Mouse (Mus musculus) kidney, postnatal 4 days (tissue): ENCODE data around the gene Fndc11.

Source experiments
- DNase-seq, 2 experiments: peaks; one replicate each; pipeline ENCODE4 v3.0.0; 2021; ENCODE audit warnings: mixed read lengths in 2 of 2

The Fndc11 gene

DNA sequence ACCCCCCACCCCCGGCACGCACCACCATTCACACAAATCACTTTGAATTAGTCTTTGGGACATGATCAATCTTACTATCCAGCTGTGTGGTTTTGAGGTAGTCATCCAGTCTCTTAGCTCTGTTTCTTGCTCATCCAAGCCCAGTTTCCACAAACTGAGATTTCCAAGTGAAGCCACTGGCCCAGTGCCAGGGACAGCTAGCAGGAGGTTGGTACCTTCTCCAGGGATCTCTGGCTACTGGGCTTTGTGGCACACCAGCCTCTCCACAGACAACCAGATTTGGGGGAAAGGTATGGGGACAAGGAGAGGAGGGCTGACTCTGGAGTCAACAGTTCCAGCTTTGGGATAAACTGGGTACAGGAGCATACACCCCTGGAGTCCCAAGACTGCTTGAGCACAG is 548 bp downstream of the Fndc11 start:
- peak; percentile 36 to 45 for DNase-seq

DNA sequence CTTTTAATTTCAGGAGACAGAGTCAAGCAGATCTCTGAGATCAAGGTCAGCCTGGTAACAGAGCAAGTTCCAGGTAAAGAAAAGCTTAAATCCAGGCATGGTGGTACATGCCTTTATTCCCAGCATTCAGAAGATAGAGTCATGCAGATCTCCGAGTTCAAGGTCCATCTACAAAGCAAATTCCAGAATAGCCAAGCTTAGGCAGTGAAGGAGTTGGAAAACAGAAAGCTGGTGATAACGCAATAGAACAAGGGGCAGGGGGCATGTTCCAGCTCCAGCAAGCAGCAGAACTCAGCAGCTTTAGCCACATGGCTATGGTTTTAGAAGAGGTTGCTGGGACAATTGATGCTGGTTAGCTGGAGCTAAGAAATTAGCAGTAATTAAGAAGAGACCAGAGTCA is 5.2 kb downstream of the Fndc11 start:
- DNase-seq, result no peak

DNA sequence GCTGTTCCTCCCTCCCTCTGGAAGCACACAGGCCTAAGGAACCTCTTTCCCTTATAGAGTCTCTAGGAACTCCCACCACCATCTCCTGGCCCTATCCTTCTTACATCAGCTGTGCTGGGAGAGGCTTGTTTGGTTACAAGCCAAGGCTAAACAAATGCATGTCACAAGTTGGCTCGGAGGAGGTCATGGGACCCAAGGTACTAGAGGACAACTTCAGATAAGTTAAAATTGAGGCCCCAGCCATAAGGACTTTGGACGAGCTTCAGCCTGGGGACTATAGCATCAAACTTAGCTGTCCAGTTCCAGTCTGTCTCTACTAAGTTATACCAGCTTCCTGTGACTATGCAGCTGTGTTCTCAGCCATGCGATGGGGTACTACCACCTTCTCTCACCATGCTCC is 7.3 kb downstream of the Fndc11 start:
- no peak for DNase-seq

GRCm38 (mm10) chr2:181228335-181228734 is 8.5 kb downstream of the Fndc11 start:
- DNase-seq, result no peak

DNA sequence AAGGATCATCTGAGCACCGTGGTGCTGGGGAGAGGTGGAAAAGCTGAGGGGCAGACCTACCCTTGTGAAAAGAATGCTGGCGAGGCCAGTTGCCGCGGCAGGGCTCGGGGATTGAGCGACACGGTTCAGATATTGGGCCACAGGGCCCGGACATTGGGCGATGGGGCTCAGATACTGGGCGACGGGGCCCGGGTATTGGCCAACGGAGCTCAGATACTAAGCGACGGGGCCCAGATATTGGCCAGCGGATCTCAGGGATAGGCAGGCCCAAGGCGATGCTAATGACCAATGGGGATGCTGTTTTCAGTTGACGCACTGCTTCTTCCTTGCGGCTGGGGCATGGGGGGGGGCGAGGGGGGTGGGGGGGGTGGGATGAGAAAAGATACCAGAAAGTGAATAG is 11.4 kb downstream of the Fndc11 start:
- DNase-seq, result no peak

GRCm38 (mm10) chr2:181233443-181233842 is 13.6 kb downstream of the Fndc11 start:
- DNase-seq, result no peak

GRCm38 (mm10) chr2:181234680-181235079 is 14.9 kb downstream of the Fndc11 start:
- no peak for DNase-seq

DNA sequence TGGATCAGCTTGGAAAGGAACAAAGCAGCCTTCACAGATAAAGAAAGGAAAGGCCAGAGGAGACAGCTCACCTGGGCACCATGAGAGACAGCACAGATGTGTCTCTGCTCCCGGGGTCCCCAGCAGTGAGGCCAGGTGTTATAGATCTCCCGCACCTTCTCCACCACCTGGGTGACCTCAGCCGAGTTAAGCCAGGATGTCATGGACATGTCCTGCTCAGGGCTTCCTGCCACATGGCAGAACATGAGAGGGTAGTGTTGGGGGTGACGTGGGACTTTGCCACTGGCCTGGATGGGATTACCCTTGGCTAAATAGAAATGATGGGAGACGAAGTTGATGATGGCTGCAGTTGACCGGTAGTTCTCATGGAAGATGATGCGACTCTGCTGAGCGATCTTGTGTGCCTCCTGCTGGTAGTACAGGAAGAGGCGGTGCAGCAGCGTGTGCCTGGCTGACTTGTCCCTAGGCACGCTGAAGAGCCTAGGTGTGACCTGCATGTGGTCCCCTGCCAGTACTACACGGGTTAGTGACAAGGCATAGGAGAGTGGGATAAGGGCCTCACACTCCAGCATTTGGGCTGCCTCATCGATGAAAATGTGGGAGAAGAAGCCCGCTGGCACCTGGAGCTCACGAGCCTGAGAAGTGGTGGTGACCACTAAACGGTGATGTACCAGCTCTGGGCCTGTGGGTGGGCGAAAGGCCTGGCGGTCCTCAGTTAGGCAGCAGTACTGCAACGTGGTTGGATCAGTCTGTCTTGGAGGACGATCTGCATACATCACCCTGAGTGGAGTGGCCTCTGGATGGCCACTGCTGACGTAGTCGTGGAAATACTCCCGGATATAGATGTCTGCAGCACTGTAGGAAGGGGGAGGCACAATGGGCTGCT is 16.1 kb downstream of the Fndc11 start:
- DNase-seq, result no peak

DNA sequence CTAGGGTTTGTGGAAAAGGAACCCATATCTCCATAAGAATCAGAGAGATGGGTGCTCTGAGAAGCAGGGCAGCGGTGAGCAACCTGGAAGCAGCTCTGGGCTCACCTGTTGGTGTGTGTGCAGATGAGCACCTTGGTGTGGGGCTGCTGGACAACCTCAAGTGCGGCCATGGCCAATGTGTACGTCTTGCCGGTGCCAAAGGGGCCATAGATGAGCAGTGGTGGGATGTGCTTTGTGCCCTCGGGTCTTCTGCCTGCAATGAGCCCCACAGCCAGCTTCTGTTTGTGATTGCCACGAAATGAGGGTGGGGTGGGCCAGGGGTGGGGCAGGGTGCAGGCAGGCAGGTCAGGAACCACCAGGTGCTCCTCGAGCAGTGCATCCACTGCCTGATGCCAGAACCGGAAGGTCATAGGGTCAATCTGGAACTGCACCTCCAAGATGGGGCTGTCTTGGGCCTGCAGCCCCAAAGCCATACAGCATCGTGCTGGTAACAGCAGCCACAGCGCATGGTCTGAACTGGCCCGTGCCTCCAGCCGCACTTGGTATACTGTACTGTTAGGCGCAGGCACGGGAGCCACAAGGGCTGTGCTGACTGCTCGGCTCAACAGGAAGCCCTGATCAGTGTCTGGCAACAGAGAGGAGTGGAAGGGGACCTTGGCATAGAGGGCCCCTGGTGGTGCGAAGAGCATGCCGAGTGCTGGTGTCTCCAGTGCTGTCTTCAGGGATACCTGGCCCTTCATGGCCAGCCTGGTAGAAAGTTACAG is 17.6 kb downstream of the Fndc11 start:
- DNase-seq, result no peak

- DNase-seq, result peak in 1 of 2 experiments; percentile 17
Observed at GRCm38 (mm10) chr2:181238091-181238610, 18.3 kb downstream of the Fndc11 start.

DNA sequence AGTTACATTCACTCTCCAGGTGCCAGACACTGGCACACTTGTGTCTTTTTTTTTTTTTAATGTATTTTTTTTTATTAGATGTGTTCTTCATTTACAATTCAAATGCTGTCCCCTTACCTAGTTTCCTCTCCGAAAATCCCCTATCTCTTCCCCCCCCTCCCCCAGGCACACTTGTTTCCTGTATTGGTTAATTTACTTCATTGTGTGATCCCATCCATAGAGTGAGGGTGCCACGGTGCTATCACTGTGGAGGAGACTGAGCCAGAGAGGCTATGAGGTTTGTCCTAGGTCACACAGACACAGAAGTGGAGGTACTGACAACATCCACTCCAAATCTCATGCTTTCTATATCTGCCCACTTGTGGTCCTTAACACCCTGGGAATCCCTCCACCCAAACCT is 19.0 kb downstream of the Fndc11 start:
- DNase-seq, result no peak

DNA sequence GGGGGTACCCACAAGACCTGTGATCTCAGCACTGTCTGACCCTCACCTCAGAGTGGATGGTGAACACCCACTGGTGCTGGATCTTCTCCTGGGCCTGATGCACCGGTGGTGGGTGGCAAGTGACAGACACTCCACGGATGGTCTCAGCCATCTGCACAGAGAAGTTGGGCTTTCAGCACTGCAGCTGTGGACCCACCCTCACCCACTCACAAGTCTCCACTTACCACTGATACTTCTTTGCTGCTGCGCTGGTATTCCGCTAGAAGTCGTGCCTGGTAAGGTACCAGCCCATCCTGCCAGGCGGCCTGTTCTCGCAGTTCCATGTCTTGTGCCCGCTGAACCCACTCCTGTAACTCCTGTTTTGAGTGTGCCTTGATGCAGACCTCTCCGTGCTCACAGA is 19.4 kb downstream of the Fndc11 start:
- no peak for DNase-seq

GRCm38 (mm10) chr2:181240806-181241440 is 21.1 kb downstream of the Fndc11 start:
- no peak for DNase-seq

DNA sequence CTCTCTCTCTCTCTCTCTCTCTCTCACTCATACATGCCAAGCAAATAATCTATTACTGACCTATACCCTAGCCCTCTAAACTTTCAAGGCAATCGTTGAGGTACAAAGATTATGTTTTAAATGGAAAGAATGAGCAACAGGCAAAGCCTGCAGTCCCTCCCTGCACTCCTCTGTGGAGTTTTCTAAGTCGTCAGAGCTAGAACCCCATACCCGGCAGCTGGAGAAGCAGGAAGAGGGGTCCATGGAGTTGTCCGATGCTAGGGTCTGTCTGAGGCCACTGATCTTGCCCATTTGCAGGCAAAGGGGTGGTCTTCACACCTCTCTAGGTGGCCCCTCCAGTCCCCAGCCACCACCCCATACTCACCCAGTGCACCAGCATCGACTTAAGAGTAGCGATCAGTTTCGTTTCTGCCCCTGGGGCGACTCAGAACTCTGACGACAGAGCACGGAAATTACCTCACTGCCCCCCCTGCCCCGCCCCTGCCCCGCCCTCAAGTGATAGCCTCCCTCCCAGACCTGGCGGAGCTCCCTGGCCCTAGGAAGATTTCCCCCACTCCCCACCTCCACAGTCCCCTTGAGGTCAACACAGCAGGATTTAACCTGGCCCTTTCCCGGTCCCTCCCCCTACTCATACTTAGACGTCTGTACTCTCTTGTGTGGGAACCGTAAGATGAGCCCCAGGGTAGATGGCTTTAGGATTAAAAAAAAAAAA is 21.9 kb downstream of the Fndc11 start, which contains the start of gene Helz2:
Gene Helz2, minus strand, starts transcription at position 426 of the 712 bp plus-strand sequence.
- DNase-seq, result peak; percentile 55 to 67

- DNase-seq, result no peak
Observed at GRCm38 (mm10) chr2:181242314-181242665, 22.5 kb downstream of the Fndc11 start.

DNA sequence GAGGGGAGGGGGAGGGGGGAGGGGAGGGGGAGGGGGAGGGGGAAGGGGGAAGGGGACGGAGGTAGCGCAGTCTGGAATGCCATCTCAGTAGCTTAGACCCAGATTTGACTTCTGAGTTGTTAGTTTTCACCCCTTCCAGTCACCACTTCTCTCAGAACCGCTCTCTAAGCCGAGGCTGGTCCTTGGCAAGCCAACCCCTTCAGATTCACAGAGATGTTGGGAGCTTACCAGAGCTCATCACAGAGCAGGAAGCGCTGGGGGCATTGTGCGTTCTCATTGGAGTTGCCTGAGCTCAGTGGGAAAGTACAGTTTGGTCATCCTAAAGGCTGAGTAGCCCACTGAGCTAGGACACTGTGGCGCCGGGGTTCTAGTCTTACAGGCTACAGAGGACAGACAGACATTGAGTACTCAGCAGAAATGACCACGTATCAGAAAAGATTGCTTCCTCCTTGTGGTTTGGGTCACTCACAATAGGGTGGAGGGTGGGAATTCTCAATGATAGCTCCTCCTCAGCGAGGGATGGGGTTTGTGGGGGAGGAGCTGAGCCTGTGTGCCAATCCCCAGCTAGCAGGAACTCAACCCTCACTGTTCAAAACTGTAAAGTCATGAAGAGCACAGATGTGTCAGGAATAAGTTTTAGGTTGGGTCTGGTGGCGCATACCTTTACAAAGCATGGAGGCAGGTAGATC is 24.0 kb downstream of the Fndc11 start:
- DNase-seq, result peak in 1 of 2 experiments; percentile 50

DNA sequence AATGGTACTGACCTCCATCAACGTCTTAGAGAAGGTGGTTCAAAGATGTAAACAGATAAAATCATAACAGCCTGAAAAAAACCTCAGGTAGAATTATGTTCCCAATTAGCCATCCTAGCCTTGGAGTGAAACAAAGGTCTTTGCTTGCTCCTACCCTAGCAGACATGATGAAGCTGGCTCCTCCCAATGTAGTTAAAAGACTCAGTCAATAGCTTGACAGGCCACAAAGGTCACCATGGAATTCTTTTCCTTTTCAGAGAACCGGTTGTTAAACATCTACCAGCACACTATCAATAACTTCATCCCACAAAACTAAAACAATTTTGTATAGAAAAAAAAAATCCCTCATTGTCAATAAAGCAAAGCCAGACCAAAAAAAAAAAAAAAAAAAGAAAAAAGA is 25.2 kb downstream of the Fndc11 start:
- DNase-seq, result no peak

DNA sequence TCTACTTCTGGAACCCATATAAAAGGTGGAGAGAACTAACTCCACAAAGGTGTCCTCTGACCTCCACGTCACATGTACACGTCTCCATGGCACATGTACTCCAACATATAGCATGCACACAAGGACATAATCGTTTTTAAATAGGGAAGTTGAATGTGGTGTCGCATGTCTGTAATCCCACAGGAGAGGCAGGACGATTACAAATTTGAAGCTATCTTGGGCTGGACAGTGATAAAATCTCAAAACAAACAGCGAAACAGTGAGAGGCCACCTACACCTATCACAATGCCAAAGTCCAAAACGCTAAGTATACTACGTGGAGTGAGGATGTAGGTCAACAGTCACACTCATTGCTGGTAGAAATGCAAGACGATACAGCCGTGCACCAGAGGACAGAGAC is 29.4 kb downstream of the Fndc11 start:
- no peak for DNase-seq

- no peak for DNase-seq
Observed at GRCm38 (mm10) chr2:181251841-181252240, 32.0 kb downstream of the Fndc11 start.

DNA sequence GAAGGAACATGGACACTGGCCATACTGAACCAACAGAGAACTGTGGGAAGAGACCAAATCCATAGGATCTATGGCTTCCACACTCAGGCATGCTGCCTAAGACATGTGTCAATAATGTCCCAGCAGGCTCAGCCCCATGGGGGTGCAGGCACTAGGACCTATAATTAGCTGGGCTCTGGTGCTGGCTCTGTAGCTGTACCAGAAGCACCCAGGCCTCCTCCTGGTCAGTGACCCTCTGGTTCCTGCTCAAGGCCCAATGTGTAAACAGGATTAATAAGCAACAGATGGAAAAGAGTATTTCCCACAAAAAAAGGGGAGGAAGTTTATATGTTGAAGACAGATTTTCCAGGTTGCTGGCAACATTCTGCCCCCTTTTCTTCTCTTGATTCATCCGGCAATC is 33.4 kb downstream of the Fndc11 start:
- DNase-seq, result no peak

- DNase-seq, result no peak
Observed at GRCm38 (mm10) chr2:181266839-181267238, 47.0 kb downstream of the Fndc11 start.

DNA sequence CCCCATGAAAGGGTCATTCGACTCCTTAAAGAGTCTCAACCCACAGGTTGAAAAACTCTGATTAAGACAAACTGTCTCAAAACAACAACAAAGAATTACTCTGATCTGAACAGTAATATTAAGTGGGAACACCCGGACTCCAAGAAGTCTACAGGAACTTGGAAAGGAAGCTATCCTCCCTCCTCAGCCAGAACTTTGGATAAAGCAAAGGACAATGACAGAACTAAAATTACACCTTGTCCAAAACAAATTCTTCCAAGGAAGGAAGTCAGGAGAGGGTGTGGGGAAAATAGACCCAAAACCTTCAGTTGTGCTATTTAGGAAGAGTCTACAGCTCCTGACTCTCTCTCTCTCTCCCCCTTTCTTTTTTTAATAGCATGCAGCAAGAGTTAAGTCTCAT is 52.3 kb downstream of the Fndc11 start:
- DNase-seq, result no peak
